Mouse (Mus musculus): ENCODE measurements around the gene Cflar.

The Cflar gene

GRCm38 (mm10) chr1:58712076-58713061, 1.1 kb downstream of the Cflar start:
- DNase-seq (ENCODE audit: low spot score): peak; percentile 80

DNA sequence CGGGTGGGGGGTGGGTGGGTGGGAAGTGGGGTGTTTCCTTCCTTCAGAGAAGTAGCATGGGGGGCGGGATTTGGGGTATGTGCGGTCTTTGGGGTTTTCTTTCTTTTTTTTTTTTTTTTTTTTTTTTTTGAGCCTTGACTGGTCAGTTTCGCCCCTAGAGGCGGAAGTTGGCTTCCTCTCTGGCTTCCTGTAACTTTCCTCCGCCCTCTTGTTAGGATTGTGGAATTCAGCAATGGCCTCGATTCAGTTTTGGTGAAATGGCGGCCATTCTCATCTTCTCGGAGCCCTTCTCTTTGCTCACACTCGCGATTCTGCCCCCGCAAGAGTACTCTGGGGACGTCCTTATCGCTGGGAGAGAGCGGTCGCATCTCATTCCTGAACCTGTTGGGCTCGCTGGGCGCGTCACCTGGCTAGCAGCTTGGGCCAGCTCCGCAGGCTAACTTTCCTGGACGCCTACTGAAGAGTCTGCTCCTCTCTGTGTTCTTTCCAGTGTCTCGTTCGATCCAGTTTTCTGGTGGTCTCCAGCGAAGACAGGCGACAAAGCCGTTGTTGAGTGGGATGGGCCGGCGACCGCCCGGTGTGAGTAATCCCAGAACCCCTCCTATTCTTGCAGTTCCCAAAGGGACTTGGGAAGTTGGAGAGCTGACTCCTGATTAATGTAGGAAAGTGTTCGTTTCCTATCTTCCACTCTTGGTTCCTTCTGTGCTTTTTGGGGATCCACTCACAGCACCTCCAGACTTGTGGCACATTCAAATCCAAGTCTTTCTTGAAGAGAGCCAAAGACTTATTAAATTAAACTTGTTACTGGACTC, 2.0 kb downstream of the Cflar start:
- peak; percentile 86 for DNase-seq (ENCODE audit: low spot score)

GRCm38 (mm10) chr1:58713893-58714231, 2.6 kb downstream of the Cflar start:
- peak; percentile 26 for DNase-seq (ENCODE audit: low spot score)

- peak; percentile 3 for DNase-seq (ENCODE audit: low spot score)
Measured at GRCm38 (mm10) chr1:58714361-58714760, 3.1 kb downstream of the Cflar start.

- no peak for DNase-seq (ENCODE audit: low spot score)
Measured at GRCm38 (mm10) chr1:58715536-58715935, 4.2 kb downstream of the Cflar start.

DNA sequence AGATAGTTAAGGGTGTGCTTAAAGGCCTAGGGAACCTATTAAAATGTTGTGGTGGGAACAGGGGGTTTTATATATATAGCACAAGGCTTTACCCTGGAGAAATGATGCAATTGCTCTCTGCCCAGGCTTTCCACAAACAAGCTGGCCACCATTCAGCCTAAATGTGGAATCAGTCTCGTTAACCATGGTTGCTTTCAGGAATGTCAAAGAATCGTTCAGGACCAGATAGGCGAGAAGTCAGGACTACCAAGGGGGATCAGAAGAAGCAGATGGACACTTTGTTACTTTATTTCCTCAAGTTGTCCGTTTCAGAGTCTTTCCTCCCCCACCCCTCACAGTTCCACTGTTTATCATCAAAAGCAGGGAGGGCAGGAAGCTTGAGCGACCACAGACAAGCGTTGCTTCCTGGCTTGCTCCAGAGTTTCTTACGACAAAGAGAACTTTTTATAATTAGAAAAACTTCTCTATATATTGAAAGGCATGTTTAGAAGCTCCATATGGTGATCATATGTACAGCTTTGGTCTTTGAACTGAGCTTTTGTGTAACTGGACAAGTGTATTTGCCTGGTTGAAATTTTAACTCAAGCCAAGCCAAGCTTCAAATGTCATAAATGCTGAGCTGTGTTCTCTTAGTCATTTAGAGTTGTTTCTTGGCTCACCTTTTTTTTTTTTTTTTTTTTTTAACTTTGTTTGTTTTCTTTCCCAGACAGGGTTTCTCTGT, 5.0 kb downstream of the Cflar start:
- no peak for DNase-seq (ENCODE audit: low spot score)

DNA sequence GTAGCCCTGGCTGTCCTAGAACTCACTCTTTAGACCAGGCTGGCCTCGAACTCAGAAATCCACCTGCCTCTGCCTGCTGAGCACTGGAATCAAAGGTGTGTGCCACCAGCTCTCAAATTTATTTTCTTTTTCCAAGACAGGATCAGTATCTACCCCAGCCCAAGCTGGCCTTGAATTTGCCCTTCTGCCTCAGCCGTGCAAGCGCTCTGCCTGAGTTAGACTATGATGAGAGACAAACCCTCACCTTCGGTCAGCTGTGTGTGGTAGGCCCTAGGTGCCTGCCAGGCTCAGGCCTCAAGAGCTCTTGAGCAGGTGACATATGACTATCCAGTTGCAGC, 5.5 kb downstream of the Cflar start:
- DNase-seq (ENCODE audit: low spot score): no peak

- DNase-seq (ENCODE audit: low spot score): no peak
Measured at GRCm38 (mm10) chr1:58717589-58718270, 6.4 kb downstream of the Cflar start.

- no peak for DNase-seq (ENCODE audit: low spot score)
Measured at GRCm38 (mm10) chr1:58719356-58719945, 8.1 kb downstream of the Cflar start.

DNA sequence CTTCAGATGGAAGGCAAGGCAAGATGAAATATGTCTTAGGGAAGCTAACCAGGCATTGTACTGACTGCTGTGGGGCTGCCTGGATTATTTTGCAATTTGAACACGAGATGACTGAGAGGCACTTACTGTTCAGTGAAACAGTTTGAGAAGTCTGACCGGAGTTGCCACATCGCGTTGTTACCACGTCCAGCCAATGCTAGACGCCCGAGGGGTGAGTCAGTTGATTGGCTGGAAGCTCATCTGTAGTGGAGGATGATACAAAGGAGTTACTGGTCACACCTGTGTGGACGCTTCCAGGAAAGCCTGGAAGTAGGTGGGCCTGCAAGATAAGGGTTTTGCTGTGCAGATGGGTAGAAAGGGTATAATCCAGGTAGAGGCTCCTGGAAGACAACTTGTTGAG, 8.8 kb downstream of the Cflar start:
- DNase-seq (ENCODE audit: low spot score): no peak

GRCm38 (mm10) chr1:58720988-58721387, 9.7 kb downstream of the Cflar start:
- DNase-seq (ENCODE audit: low spot score): no peak

DNA sequence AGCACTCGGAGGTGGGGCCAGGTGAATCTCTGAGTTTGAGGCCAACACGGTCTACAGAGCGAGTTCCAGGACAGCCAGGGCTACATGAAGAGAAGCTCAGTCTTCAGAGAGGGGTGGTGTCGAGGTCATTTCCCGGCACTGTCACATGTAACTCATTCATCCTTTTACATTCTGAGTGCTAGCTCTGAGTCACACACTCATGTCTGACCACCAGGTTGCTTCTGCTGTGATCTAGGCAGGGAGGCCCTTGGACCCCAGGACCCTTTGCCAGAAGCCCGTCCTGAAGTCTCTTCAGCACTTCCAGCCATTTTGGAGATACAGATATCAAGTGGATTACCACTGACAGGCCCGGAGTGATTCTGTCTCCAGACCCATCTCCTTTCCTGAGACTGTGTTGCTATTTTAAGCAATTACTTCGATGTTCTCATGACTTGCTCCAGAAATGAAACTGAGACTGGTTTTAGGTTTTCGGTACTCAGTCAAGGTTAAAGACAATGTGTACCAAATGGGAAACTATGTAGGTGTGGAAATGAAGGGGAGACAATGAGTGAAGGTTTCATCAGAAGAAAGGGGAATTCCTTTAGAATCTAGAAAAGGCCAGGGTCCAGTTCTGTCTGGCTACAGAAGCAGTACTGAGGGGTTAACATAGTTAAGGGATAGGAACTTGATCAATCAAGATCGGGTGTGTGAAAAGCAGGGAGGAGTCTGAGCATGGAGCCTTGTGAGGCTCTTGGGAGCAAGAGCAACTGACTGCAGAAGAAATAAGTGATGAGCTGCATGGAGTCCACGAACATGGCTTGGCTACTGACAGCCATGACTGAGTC, 11.0 kb downstream of the Cflar start:
- no peak for DNase-seq (ENCODE audit: low spot score)

- no peak for DNase-seq (ENCODE audit: low spot score)
Measured at GRCm38 (mm10) chr1:58723062-58723808, 11.9 kb downstream of the Cflar start.

- peak; percentile 16 for DNase-seq (ENCODE audit: low spot score)
Measured at GRCm38 (mm10) chr1:58723809-58724405, 12.6 kb downstream of the Cflar start.

DNA sequence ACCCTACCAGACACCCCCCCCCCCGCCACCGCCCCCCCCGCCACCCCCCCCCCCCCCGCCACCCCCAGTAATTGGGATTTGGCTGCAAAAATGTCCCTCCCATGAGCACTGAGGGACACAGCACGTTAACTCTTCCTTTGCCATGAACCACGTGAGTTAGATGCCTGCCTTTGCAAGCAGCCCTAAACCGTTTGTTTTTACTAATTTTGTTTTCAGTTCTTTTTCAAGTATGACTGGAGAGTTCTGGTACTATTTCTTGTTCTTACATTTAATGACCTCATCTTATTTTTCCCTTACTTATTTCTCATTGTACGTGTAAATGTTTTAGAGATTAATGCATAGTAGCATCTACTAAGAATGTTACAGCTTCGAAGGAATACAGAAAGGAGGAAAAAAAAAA, 13.2 kb downstream of the Cflar start:
- no peak for DNase-seq (ENCODE audit: low spot score)

GRCm38 (mm10) chr1:58725095-58725494, 13.8 kb downstream of the Cflar start:
- DNase-seq (ENCODE audit: low spot score): no peak

- DNase-seq (ENCODE audit: low spot score): no peak
Measured at GRCm38 (mm10) chr1:58725767-58726166, 14.5 kb downstream of the Cflar start.

DNA sequence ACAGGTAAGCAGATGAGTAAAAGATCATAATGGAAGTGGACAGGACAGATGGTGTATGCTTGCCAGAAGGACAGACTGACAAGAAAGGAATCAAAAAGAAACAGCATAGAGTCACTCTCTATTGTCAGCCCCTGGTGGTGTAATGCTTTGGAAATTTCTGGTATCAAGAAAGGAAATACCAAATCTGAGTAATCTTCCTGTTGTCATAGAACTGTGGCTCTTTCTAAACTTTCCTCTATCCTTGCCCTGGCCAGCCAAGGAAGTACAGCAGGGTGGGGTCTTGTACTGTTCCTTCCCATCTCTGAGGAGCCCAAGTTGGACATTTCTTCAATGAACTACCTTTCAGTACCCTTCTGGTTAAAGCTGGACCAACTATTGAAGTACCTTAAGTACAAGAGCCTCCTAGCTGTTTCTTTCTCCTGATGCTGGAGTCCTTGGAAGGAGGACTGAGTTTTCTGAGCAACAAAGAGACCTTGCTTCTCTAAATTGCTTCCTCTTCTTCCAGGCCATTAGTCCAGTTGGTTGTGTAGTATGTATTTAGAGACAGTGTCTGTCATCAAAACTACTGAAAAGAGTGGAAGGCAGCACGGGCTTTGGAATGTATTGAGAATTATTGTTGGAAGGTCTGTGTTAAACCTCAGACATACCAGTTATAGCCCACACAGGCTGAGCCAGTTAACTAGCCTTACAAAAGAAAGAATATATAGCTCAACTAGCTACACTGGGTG, 15.9 kb downstream of the Cflar start:
- DNase-seq (ENCODE audit: low spot score): no peak

Measured in embryo, embryonic 10.5 days (tissue).